Mouse (Mus musculus) lung, postnatal 10 days (tissue): ENCODE results near the gene Isoc2b.
A peak's percentile ranks its signal among the peaks of the same experiment; 100 is the strongest.
"Not testable (repeated sequence)": the region's sequence is repeated elsewhere in the genome, so short reads cannot be mapped to it uniquely, and the experiment has no call there.

Experiments used
- DNase-seq: peaks from one replicate; pipeline ENCODE4 v3.0.0; 2021

The Isoc2b gene

DNA sequence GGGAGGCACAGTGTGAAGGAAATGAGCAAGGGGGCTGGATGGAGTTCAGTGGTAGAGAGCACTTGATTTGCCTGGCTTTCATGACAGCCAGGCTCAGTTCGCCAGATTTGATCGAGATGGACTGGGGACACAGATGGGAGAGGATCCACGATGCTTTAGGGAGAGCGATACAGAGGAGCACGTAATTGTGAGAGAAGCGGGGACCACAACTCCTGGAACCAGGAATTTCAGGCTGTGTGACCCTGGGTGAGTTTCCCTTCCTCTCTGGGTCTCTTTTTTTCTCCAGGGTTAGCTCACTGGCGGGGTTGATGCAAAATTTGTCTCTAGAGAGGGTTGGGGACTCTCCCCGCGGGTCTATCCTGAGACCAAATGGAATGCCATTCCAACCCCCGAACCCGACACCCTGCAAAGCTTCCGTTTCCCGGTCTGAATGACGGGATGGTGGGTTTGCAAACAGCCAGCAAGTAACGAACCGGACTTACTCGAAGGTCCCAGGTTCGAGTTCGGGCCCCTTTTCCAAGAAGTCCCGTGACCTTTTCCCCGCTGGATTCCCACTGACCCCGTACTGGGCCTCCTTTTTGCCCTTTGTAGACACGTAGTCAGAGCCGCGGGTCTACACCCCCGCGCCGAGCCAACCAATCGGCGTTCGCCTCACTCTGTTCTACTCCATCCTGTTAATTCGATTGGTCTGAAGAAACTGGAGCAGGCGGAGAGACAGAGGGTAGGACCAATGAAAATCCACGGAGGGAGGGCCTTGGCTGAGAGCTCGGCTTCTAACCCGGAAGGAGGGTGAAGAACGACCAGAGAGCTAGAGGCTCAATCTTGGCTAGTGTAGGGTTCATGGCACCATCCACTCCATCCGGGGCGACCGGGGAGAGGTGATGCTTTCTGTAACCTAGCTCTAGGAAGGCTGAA, 4.2 kb downstream of the Isoc2b start:
- peak; percentile 99 for DNase-seq

DNA sequence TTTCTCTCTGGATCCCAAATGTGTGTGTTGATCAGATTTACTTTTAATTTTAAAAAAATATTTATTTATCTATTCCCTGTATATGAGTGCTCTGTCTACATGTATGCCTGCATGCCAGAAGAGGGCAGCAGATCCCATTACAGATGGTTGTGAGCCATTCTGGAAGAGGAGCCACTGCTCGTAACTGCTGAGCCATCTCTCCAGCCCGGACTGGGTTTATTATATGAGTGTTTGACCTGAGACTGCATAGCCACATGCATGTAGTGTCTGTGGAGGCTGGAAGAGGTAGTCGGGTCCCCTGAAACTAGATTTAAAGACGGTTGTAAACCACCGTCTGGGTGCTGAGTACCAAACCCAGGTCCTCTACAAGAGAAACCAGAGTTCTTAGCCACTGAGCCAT, 5.0 kb downstream of the Isoc2b start:
- peak; percentile 63 for DNase-seq

DNA sequence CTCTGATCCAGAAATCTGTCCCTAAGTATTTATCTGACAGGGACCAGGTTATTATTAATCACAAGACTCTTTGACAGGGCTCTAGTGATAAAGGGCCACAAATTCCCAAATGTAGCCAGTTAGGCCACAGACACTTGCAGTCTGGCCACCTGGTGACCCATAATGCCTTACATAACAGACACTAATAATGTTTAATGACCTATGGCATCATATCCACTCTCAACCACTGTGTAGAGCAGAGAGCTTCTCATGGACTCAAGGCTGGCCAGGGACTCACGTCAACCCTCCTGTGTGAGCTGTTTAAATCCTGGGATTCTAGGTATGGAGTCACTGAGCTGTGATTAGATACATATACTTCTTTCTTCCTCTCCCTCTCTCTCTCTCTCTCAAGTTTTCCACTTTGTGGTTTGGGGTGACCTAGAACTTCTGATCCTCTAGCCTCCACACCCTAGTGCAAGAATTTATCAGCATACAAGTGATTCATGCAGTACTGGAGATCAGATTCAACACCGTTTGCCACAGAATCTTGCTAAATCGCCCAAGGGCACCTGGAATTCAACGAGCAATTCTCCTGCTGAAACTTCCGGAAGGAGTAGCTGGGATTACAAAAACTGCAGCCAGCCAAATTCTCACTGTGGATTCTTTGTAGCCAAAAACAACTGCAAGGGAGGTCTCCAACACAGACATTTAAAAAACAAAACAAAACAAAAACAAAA, 5.8 kb downstream of the Isoc2b start:
- no peak for DNase-seq

DNA sequence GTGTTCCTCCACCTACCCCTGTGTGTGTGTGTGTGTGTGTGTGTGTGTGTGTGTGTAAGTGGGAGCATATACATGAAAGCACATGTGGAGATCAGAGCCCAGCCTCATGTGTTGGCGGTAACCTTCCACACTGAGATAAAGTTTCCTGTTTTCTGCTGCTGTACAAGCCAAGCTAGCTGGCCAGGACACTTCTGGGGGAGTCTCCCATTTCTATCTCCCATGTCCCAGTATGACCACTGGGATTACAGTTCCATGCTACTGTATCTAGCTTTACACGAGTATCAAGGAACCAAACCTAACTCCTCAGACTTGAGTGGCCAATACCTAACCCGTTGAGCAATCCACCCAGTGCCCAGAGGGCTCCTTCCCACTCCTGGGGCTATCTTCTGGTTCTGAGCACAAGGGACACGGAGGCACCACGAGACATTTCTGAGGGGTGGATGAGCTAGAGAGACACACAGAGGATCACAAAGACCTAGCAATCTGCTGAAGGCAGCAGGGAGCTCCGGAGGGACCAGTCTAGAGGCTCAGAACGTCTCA, 6.4 kb downstream of the Isoc2b start:
- no peak for DNase-seq

DNA sequence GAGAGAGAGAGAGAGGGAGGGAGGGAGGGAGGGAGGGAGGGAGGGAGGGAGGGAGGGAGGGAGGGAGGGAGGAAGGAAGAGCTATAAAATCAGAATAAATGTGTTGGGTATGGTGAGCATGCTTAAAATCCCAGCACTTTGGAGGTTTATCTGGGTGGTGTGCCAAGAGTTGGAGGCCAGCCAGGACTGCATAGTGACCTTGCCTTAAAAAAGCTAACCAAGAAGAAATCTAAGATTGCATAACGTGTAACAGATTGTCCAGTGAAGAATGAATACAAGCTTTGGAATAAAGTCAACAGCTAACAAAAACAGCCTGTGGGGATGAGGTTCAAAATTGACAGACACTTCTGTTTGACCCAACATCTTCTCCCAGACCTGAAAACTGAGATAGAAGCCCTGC, 7.0 kb downstream of the Isoc2b start:
- peak; percentile 84 for DNase-seq

DNA sequence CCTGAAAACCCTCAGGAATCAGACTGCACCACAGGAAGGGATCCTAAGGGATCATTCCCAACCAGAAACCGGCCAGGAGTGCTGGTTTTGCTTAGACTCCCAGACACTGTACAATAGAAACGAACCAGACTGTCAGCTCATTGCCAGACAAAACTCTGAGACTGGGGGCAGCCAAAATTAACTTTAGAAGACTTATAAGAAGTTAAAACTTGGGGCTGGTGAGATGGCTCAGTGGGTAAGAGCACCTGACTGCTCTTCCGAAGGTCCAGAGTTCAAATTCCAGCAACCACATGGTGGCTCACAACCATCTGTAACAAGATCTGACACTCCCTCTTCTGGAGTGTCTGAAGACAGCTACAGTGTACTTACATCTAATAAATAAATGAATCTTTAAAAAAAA, 9.1 kb downstream of the Isoc2b start:
- not testable (repeated sequence) for DNase-seq

DNA sequence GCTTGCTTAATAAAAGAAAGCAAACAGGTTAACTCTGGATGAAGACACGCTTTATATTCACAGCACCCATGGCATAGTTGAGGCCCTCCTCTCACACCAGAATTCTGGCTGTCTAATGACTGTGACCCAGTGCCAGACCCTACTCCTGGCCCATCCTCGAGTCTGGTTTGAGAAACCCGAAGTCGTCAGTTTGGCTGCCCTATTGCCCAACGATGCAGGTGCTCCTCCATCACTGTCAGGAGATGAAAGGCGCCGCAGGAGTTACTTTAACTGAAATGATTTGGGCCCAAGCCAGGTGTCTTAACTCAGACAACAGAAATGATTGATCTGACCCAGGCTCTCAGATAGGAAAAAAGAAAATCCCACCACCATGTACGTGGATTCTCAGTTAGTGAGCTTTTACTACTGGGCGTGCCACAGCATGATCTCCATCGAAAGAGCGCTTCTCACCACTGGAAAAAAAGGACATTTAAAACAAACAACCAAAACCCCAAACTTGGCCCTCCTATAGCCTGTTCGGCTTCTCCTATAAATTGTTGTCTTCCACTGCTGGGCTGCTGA, 10.6 kb downstream of the Isoc2b start:
- DNase-seq: no peak

DNA sequence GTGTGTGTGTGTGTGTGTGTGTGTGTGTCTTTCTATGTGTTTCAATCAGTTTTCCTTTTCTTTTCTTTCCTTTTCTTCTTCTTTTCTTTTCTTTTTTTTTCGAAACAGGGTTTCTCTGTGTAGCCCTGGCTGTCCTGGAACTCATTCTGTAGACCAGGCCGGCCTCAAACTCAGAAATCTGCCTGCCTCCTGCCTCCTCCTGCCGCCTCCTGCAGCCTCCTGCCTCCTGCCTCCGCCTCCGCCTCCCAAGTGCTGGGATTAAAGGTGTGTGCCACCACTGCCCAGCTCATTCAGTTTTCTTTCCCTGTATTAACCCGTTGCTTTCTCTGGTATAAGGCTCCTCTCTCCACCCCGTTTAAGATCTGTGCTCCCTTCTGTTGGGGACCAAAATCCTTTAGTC, 12.7 kb downstream of the Isoc2b start:
- DNase-seq: no peak

DNA sequence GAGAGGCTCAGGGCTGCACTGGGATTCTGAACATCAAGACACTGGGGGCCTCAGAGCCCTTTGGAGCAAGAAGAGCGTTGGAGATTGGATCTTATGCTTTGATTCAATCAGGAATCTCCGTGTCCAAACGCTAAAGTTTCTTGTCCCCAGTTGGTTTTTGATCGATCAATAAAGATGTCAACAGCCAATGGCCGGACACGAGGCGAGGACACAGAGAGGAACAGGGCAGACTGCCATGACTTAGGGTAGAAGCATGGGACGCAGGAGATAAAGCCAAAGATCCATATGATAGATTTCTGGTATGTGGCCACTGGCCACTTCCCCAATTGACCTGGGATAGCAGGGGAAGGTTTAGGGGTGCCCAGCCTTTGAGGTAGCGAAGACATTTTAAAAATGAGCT, 13.6 kb downstream of the Isoc2b start:
- DNase-seq: no peak

DNA sequence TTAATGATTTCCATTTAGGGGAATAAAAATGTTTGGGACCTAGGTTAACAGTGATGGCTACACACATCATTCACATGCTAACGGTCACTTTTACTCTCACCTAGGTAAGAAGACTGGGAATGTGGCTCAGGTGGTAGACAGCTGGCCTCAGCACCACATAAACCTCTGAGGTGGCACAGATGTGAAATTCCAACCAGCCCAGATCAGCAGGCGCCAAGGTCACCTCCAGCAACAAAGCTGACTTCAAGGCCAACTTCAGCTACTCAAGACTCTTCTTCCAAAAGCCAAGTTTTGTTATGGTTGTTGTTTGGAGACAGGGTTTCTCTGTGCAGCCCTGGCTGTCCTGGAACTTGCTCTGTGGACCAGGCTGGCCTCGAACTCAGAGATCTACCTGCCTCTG, 16.4 kb downstream of the Isoc2b start:
- DNase-seq: no peak

DNA sequence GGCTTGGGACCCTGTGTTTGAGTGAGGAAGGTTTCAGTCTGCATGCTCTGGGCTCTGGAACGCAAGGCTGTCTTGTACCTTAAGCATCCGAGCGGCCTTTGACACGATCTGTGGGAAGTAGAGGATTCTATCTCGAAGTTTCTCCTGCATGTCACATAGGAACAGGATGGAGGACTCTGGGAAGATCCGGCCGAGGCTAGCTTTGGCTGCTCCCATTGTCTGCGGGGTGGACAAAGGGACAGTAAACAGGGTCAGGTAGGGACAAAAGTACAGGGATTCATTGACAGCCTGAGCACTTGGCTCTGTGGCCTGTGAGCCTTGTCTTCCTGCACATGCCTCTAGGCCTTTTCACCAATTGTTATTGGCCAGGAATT, 18.8 kb downstream of the Isoc2b start:
- no peak for DNase-seq

DNA sequence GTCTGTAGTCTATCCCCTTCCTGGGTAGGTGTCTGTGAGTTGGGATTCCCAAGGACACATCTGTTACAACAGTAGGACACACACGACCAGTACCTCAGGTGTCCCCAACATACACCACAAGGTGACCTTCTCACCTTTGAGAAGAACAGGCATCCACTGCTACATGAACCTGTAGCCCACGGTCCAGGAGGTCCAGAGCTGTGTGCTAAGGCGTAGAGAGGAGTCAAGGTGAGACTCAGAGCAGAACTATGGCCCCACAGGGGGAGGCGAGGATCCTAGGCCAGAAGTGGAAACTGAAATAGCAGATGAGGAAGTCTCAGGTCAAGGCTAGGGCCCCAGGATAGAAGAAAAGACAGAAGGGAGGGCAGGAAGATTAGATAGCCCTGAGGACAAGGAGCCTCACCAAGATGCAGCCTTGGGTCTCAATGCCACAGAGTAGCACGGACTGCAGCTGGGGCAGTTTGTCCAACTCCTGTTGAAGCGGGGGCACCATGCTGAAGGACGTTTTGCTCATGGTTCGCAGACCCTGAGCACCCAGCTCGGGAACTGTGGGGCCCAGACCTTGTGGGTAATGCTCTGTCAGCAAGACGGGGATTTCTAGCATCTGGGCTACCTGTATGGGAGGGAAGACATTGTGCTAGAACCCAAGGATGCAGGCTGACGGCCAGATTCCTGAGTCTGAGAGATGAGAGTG, 19.3 kb downstream of the Isoc2b start:
- no peak for DNase-seq

DNA sequence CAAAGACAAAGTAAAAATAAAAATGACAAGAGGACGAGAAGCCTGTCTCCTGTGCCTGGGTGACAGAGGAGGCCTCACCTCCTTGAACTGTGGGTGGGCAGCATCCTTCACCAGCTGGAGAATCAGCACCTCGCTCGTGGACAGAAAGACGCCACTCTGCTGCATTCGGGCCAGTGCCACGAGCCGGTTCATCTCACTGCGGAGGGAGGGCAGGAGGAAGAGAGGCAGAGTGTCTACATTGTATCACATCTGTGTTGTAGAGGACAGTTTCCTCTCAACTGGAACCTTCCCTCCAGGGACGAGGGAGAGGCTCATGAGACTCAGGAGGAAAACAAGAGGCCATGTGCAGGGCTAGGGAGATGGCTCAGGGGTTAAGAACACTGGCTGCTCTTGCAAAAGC, 20.7 kb downstream of the Isoc2b start:
- DNase-seq: no peak

DNA sequence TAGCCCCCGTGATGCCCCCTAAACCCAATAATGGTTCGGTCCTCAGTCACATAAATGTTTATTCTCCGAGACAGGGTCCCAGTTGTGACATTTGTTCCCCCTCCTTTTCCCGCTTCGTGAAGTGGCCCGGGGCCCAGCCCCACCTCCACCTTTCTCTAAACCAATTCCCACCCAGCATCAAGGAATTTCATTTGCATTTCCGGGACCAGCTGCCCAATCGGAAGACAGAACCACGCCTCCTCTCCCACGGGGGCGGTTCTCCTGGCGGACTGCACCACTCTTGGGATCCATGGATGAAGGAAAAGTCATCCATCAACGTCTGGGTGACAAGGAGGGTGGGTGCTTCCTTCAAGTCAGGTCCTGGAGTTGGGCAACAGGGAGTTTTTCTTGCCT, 25.1 kb downstream of the Isoc2b start:
- peak; percentile 86 for DNase-seq

DNA sequence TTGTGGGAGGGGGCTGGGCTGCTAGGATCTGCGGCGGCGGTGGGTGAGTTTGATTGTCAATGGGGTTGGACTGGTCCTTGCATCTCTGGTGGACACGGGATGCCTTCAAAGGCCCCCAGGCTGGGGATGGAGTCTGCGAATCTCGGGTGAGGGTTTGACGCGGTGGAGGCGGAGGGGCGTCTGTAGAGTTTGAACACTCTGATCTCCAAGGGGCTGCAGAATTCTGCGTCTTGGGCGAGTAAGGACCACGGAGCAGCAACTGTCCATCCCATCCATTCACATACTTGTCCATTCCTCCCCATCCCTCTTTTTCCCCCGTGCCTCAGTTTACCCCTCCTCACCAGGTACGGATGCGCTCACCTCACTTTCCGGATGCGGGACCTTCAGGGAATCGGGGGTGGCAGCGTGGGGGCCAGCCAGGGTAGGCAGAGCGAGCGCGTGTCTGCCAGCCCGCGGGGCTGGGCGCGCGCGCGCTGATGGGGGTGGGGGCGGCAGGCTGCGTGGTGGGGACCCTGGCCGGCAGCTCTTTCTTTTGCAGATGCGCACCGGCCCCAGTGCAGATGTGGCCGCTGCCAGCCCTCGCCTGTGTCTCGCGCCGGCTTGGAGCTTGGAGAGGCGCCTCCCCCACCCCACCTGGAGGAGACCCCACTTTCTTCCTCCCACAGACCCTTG, 25.7 kb downstream of the Isoc2b start, which contains the start of gene Shisa7:
TSS of gene Shisa7 (minus strand) at position 452 of the 672 bp plus-strand sequence.
- no peak for DNase-seq

DNA sequence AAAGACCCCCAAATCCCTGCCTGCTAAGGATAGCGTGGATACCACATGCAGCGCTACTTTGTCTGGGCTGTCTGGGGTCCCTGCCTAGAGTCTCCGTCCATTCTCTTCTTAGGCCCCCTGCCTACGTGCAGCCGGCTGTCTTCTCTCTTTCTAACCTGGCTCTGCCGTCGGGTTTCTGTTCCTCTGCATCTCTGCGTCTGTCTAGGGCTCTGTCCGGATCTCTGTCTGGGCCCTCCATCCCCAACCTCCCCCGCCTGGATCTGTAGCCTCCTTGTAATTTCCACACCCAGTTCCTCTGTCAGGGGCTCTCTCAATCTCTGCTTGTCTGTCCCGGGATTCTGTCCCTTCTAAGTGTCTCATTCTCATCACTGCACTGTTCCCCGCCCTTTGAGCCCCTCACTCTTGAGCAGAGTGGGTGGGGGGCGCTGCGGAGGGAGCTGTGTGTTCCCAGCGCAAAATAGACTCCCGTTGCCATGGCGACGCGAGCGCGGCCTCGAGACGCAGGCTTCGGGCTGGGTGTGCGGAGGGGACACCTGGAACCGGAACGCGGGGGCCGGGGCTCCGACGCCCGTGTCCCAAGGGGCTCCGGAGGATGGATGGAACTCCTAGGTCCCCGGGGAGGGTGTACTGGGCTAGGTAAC, 26.3 kb downstream of the Isoc2b start:
- DNase-seq: no peak

DNA sequence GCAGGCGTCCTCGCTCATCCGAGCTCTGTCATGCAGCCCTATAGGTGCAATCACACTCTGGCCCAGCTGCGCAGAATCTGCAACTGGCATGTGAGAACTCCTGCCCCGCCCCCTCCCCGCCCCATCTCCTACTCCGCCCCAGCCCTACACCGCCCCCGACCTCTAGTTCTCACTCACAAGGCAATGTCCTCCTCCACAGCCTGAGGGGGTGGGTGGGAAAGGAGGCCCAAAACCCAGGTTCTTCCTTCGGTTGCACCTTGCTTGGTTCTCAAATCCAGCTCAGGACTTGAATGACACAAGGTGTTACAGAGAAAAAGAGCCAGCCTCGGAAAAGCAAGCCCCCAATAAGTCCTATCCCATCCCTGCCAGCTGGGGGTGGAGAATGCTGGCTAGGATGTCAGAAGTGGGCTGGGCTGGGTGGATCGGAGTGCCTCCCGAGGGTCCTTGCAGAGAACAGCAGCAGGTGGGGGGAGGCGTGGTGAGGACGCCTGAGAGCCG, 27.4 kb downstream of the Isoc2b start:
- DNase-seq: no peak

DNA sequence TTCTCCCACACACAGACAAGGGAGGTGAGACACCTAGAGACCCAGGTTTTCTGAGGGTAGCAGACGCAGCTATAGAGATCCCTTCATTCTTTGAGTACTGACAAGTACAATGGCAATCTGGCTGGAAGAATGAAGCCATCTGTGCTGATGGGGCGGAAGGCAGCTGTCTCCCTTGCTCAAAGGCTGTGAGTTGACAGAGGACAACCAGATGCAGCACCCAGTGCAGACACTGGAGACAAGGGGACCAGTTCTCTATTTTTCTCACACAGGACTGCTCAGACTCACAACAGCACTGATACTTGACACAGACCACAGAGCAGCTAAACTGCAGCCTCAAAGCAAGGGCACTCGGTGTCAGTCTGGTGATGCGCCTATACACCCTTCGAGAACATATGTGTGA, 28.0 kb downstream of the Isoc2b start:
- DNase-seq: no peak

DNA sequence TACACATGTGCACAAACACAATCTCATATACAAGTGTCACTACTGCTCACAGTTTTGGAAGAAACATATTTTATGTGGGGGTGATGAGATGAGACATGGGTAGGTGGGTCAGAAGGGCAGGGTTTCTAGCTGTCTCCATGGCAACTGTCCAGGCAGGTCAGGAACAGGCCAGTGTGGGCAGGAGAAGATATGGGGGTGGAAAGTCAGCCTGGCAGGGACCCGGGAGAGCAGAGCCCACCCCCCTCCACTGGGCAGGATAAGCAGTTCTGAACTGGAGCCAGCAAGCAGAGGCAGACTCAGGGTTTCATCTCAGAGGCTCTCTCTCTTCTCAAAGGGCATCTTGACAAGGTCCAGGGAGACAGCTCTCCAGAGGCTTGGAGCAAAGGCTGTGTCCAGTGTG, 32.4 kb downstream of the Isoc2b start:
- no peak for DNase-seq

DNA sequence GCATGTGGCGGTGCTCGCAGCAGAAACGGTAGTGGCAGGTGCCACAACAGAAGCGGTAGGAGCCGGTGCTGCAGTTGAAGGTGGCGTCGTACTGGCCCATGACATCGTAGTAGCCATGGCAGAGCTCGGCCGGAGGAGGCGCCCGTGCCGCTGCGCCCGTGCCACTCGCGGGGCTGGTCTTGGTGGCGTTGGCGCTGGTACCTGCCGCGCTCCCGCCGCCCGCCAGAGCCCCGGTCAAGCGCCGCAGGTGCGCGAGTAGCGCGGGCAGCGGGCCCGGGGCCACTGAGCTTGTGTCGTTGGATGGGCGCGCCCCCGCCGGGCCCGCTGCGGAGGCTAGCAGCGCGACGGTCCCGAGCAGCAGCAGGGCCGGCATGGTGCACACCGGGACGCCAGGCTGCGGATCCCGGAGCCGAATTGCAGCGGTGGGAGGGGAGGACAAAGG, 33.7 kb downstream of the Isoc2b start:
- peak; percentile 76 for DNase-seq

DNA sequence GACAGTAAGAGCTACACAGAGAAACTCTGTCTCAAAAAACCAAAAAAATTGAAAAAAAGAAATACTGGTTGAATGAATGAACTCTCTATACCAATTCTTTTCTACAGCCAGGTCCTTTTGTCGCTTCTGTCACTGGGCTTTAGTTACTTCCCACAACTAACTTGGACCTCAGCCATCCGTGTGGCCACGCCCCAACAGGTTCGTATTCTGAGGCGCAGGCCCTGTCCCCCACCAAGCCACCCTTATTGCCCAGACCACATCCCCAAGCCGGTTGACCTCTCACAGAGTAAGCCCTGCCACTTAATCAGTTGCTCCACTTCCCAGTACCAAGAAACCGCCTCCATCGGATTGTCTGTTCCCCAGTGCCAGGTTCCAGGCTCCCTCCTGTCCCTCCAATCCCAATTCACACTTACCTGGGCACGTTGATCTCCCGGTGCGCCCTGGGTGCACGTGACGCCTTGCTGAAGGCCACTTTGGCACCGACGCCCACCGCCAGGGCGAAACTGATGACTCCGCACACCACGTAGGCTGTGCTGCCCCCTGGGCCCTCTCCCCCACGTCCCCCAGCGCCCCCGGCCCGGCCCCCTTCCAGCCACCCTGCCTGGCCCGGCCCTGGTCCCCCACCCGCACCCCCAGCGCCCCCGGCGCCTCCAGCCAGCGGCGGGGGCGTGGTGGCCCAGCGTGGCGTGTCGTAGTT, 34.3 kb downstream of the Isoc2b start:
- DNase-seq: peak; percentile 50
